Mouse (Mus musculus) liver, embryonic 11.5 days (tissue): Measurements from ENCODE around the gene 1700061G19Rik. TPM values are rescaled to one million over a fixed set of nuclear protein-coding genes. Genes with fewer than 3 reads are reported as not detected.

ENCODE experiments used
- ATAC-seq: fragments of 200-750 bp; cut with Nextera tagmentation; replicated peaks from 2 replicates; pipeline ENCODE4 v1.8.0; 2017; ENCODE audit warnings: moderate number of reproducible peaks, mild to moderate bottlenecking, moderate TSS enrichment, moderate library complexity; ENCODE audit not compliant: low FRiP score
- DNase-seq: peaks from one replicate; pipeline ENCODE4 v3.0.0-alpha.2; 2017; ENCODE audit warnings: low spot score
- H3K27ac ChIP-seq: fragments of 300-500 bp; sonication (generic); 2 replicates; pipeline ENCODE4 v1.5.1; 2014; ENCODE audit warnings: mild to moderate bottlenecking, low read depth, low read length, control low read depth
- H3K27me3 ChIP-seq: fragments of 300-500 bp; sonication (generic); replicated peaks from 2 replicates; pipeline ENCODE4 v1.6.1; 2014; ENCODE audit warnings: low read length, mixed read lengths; ENCODE audit not compliant: control insufficient read depth, insufficient read depth
- H3K36me3 ChIP-seq: fragments of 300-500 bp; sonication (generic); 2 replicates; pipeline ENCODE4 v1.6.1; 2014; ENCODE audit warnings: mild to moderate bottlenecking, low read length, moderate library complexity, mixed read lengths; ENCODE audit not compliant: control insufficient read depth, insufficient read depth
- H3K4me1 ChIP-seq: fragments of 300-500 bp; sonication (generic); replicated peaks from 2 replicates; pipeline ENCODE4 v1.6.1; 2014; ENCODE audit warnings: low read length, mixed read lengths; ENCODE audit not compliant: control insufficient read depth, insufficient read depth
- H3K4me2 ChIP-seq: fragments of 300-500 bp; sonication (generic); 2 replicates; pipeline ENCODE4 v1.6.1; 2014; ENCODE audit warnings: mild to moderate bottlenecking, control low read depth, moderate library complexity
- H3K4me3 ChIP-seq: fragments of 300-500 bp; sonication (generic); 2 replicates; pipeline ENCODE4 v1.5.1; 2014; ENCODE audit warnings: low read depth, low read length, control low read depth
- H3K9ac ChIP-seq: fragments of 300-500 bp; sonication (generic); 2 replicates; pipeline ENCODE4 v1.6.1; 2014; ENCODE audit warnings: low read depth, low read length, control low read depth
- H3K9me3 ChIP-seq: fragments of 300-500 bp; sonication (generic); 2 replicates; pipeline ENCODE4 v1.6.1; 2016; ENCODE audit warnings: low read length, inconsistent platforms, mixed read lengths; ENCODE audit not compliant: control insufficient read depth
- WGBS: fragments of 180-500 bp; shearing (Covaris S2); extraction: QIAGEN DNeasy Blood & Tissue Kit; methylation state at CpG from one replicate; pipeline ENCODE4 v1.1.7; 2014; 5-methylcytosine and 5-hydroxymethylcytosine counted together
- polyA plus RNA-seq: library from polyadenylated mRNA; unstranded; fragments of >200 nt; fragmentation: Nextera tagmentation; extraction: Ambion mirVana; gene quantifications from 2 replicates; pipeline ENCODE4 v1.2.1, GENCODE M21; 2014

The 1700061G19Rik gene
- polyA plus RNA-seq, 1 experiment from 2014 or later: 0.26 TPM

DNA sequence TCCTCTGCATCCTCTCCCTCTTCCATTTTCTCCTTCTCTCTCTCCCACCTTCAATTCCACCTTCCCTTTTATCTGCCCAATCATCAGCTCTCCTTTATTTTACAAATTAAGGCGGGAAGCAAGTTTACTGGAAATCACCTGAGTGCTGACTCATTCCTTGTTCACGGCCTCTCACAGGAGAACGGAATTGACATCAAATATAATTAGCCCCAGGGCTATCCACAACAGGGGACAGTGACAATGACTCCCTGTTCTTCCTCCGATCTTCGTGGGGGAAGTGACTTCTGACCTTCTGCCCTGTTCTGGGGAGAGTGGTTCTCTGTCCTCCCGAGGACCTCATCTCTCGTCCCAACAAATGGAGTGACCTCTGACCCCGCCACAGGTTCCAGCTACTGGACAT is 1.7 kb downstream of the 1700061G19Rik start:
- Histone ChIP-seq H3K4me2 (no peak overlapping the region), H3K27me3 (no peaks in the 10 kb centered on the region; the same call in 1 of the 2 replicates), H3K27ac (no peak overlapping the region), H3K36me3 (no peaks in the 10 kb centered on the region), H3K9ac (no peak overlapping the region), H3K4me3 (no peak overlapping the region), H3K4me1 (no peaks in the 10 kb centered on the region), H3K9me3 (no peaks in the 10 kb centered on the region)
- DNase-seq (no peak), ATAC-seq (no peak)
- WGBS: 63% methylated on average over 8 of the region's 8 CpGs

DNA sequence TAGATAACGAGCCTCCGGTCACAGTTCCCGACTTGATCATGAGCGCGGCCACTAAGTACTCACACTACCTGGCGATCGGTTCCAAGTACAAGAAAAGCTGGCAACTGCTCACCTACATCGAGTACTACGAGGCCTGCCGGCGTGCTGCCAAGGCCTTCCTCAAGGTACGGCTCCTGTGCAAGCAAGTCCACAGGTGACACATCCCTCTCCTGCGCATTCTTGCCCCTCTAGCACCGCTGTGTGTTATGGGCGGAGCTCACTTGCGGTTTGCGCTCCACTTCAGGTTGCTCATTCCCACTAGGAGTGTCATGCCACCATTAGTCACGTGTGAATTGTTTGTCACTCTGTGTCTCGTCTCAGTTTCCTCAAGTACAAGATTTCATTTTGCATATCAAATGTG is 2.1 kb downstream of the 1700061G19Rik start:
- no peak overlapping the region for H3K27ac ChIP-seq
- ATAC-seq (no peak), DNase-seq (no peak)
- H3K4me1 ChIP-seq: no peaks in the 10 kb centered on the region
- H3K9me3 ChIP-seq: no peaks in the 10 kb centered on the region
- no peaks in the 10 kb centered on the region; the same call in 1 of the 2 replicates for H3K27me3 ChIP-seq
- no peaks in the 10 kb centered on the region for H3K36me3 ChIP-seq
- no peak overlapping the region for H3K9ac ChIP-seq
- WGBS: 90% methylated on average over 19 of the region's 19 CpGs
- H3K4me3 ChIP-seq: no peak overlapping the region
- no peak overlapping the region for H3K4me2 ChIP-seq

DNA sequence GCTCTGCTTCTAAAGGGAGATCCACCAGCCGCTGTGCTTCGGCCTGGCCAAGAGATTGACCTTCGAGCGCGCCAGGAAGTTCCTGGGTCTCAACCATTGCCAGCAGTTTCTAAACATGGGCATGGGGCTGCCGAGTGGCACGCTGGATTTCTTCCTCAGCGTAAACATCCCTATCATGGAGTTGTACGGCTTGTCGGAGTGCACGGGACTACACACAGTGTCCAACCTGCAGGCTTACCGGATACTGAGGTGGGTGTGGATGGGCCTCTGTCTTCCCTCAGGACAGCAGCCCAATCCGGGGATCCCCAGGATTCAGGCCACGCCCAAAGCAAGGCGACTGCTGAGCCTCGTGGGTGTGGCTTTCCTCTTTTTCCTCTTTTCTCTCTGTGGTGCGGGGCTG is 8.3 kb downstream of the 1700061G19Rik start:
- Histone ChIP-seq H3K4me1 (no peaks in the 10 kb centered on the region; the same call in 1 of the 2 replicates), H3K9me3 (0 out of 2 replicates have a peak, but pooled peaks cover 2% of the 10 kb centered on the region), H3K27ac (no peak overlapping the region), H3K4me3 (no peak overlapping the region; the same call in 1 of the 2 replicates), H3K36me3 (no peaks in the 10 kb centered on the region), H3K4me2 (peak overlapping the region; percentile 41), H3K9ac (no peak overlapping the region), H3K27me3 (no peaks in the 10 kb centered on the region)
- 32% methylated on average over 17 of the region's 17 CpGs for WGBS
- DNase-seq (no peak), ATAC-seq (0 out of 2 replicates have a peak, but pooled peaks have one; percentile 32)

DNA sequence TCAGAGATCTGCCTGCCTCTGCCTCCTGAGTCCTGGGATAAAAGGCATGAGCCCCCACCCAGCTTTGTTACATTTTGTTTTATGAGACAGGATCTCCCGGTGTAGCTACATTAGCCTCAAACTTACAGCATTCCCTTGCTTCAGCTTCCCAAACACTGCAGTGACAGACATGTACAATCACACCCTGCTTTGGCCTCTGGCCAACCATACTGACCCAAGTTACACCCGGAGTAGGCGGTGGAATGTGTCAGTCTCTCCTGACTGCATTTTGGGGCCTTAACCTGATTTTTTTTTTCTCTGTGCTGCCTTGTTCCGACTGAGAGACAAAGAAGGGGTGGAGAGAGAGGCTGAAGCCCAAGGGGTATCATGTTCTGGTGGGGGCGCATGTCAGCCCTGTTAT is 9.1 kb downstream of the 1700061G19Rik start:
- Histone ChIP-seq H3K27me3 (no peaks in the 10 kb centered on the region), H3K27ac (no peak overlapping the region), H3K4me1 (no peaks in the 10 kb centered on the region; the same call in 1 of the 2 replicates), H3K36me3 (no peaks in the 10 kb centered on the region), H3K4me3 (no peak overlapping the region), H3K9me3 (0 out of 2 replicates have a peak, but pooled peaks cover 2% of the 10 kb centered on the region), H3K9ac (no peak overlapping the region), H3K4me2 (no peak overlapping the region)
- WGBS: 73% methylated on average over 5 of the region's 5 CpGs
- ATAC-seq (no peak), DNase-seq (no peak)

DNA sequence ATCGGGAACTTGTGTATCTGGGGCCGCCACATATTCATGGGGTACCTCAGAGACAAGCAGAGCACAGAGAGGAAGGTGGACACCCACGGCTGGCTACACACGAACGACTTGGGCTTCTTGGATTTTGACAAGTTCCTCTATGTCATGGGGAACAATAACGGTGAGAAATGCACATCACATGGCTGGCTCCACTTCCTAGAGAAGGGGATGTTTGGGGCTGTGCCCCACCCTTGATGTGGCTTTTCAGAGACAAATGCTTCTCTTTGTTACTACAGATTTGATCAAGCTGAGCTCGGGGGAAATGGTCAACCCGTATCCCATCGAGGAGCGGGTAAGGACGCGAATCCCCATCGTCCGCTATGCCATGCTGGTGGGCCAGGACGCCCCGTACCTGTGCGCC is 9.5 kb downstream of the 1700061G19Rik start:
- no peak for DNase-seq
- Histone ChIP-seq H3K27ac (no peak overlapping the region), H3K27me3 (no peaks in the 10 kb centered on the region), H3K9me3 (0 out of 2 replicates have a peak, but pooled peaks cover 2% of the 10 kb centered on the region), H3K36me3 (no peaks in the 10 kb centered on the region), H3K4me2 (no peak overlapping the region), H3K4me1 (no peaks in the 10 kb centered on the region; the same call in 1 of the 2 replicates), H3K4me3 (no peak overlapping the region), H3K9ac (no peak overlapping the region)
- no peak for ATAC-seq
- WGBS: 76% methylated on average over 17 of the region's 17 CpGs

DNA sequence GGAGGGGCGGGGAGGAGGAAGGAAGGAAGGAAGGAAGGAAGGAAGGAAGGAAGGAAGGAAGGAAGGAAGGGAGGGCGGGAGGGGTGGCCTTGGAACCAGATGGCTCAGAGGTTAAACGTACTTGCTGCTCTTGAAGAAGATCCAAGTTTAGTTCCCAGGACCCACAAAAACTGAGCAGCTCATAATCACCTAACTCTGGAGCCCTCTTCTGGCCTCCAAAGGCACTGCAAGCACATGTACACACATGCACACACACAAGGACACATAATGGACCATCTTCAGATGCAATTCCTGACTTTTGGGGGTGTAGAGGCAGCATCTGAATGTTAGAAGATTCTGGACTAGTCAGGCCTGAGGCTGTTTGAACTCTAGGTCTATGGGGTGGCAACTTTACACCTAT is 12.8 kb downstream of the 1700061G19Rik start:
- H3K4me1 ChIP-seq: no peaks in the 10 kb centered on the region; the same call in 1 of the 2 replicates
- WGBS: 85% methylated on average over 2 of the region's 3 CpGs
- H3K4me3 ChIP-seq: no peak overlapping the region
- 0 out of 2 replicates have a peak, but pooled peaks cover 2% of the 10 kb centered on the region for H3K9me3 ChIP-seq
- DNase-seq (no peak), ATAC-seq (no peak)
- H3K4me2 ChIP-seq: no peak overlapping the region
- no peak overlapping the region for H3K27ac ChIP-seq
- H3K36me3 ChIP-seq: peaks cover 12% of the 10 kb centered on the region; the same call in 1 of the 2 replicates
- no peak overlapping the region for H3K9ac ChIP-seq
- H3K27me3 ChIP-seq: no peaks in the 10 kb centered on the region

DNA sequence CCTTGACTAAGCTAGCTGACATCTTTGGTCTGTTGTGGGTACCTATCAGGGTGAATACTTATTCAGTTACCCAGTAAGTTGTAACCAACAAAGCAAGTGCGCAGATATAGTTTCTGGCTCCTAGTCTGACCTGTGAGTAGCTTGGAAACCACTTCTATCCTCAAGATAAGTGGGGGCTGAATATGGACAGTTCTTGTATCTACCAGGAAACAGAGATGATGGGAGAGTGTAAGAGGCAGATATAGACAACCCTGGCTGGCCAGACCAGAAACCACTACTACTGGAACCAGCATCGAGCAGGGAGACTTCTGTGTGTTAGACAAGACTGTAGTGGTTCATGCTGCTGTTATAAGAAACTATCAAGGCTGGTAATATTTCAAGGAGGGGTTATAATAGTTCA is 14.7 kb downstream of the 1700061G19Rik start:
- Histone ChIP-seq H3K27me3 (no peaks in the 10 kb centered on the region), H3K9me3 (0 out of 2 replicates have a peak, but pooled peaks cover 2% of the 10 kb centered on the region), H3K4me3 (no peak overlapping the region), H3K4me2 (no peak overlapping the region), H3K36me3 (peaks cover 26% of the 10 kb centered on the region), H3K9ac (no peak overlapping the region), H3K27ac (no peak overlapping the region), H3K4me1 (no peaks in the 10 kb centered on the region)
- ATAC-seq: no peak; the same call in 1 of the 2 replicates
- no peak for DNase-seq
- 55% methylated on average over 2 of the region's 2 CpGs for WGBS

DNA sequence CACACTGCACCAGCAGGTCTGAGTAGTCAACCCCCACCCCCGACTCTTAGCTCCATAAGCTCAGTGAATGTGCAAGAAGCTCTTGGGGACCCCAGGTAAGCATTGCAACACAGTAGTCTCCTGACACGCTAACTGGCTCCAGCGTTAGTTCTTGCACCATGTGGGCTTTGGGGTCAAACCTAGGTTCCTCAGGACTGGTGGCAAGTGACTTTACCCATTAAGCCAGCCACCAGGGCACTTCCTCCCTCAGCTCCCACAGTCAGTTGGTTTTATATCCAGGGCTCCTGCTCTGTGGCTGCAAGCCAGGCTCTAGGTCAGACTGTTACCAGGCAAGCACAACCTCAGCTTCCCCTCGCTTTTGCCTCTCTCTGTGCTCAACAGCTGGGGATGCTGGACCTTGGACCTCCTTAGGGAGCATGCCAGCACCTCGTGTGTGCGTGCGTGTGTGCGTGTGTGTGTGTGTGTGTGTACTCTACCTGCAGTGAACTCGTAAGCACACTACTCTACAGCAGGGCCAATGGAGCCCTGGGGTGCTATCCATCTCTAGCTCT is 20.2 kb downstream of the 1700061G19Rik start:
- 91% methylated on average over 9 of the region's 9 CpGs for WGBS

DNA sequence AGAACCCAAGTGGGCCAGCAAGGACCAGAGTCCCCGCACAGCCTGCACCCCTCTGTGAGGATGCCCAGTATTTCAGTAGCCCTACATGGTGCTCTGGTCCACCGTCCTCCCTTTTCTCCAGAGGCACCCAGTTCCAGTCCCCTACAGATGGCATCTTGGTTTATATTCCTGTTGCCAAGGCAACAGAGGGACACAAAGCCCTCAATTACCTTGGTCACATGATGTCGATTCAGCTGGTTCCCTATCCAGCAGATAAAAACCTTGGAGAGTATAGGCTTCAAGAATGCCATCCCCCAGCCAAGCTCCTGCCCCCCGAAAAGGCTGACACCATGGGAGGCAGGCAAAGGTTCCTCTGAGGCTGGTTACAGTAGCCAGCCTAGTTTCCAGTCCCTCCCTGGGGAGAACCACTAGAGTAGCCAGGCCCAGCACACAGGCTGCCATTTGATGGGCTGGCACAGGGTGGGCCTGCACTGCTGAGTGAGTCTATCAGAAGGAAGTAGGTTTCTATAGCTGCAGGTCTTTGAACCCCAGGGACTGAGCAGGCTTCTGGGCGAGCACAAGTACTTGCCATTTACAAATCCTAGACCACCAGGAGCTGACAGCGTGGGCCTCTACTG is 21.3 kb downstream of the 1700061G19Rik start:
- Histone ChIP-seq H3K9ac (no peak overlapping the region), H3K27ac (no peak overlapping the region), H3K27me3 (no peaks in the 10 kb centered on the region), H3K36me3 (peaks cover 53% of the 10 kb centered on the region), H3K9me3 (no peaks in the 10 kb centered on the region), H3K4me3 (no peak overlapping the region), H3K4me1 (no peaks in the 10 kb centered on the region), H3K4me2 (no peak overlapping the region)
- no peak for DNase-seq
- no peak for ATAC-seq
- WGBS: 89% methylated on average over 6 of the region's 6 CpGs

More for the DNA sequence above, 20.2 kb downstream of the 1700061G19Rik start:
- DNase-seq (no peak), ATAC-seq (no peak)
- no peaks in the 10 kb centered on the region for H3K9me3 ChIP-seq
- no peak overlapping the region for H3K4me2 ChIP-seq
- no peak overlapping the region for H3K9ac ChIP-seq
- no peak overlapping the region for H3K4me3 ChIP-seq
- H3K36me3 ChIP-seq: peaks cover 54% of the 10 kb centered on the region
- H3K27me3 ChIP-seq: no peaks in the 10 kb centered on the region
- H3K4me1 ChIP-seq: no peaks in the 10 kb centered on the region
- no peak overlapping the region for H3K27ac ChIP-seq
